8 mouse cellular contexts compared by ENCODE assay signal in genomic region chr6:24721317-24722099, GRCm38 (mm10). TPM values are rescaled to one million over a fixed set of nuclear protein-coding genes. Genes with fewer than 3 reads are reported as not detected.
DNase-seq lines count a peak whose midpoint lies in the region; ATAC-seq and TF ChIP-seq lines count a peak whose summit lies in the region.
"Had no signal": no experiment of that assay in that cellular context is flagged by ENCODE, and none has a peak within 500 bp of the region (broad histone marks: within the 10 kb centered on the region; RNA-seq: fewer than 3 reads in every experiment).

No protein-coding gene starts in this region.

- POLR2A ChIA-PET in Patski (lab: Charles Lee) = no interaction called here

- peak; percentile 87 for DNase-seq in midbrain, embryonic 14.5 days
- DNase-seq in Patski (ENCODE audit: low read depth, low spot score) = no peak
- peak; percentile 60 to 75 for DNase-seq in cerebellum, postnatal 10 days
- peak; percentile 21 to 80 for DNase-seq in layer of hippocampus, postnatal 14 days (ENCODE audit: low spot score in 2 of 2)
- peak; percentile 32 for DNase-seq in retina, postnatal 7 days (ENCODE audit: low read depth, low spot score)

- CTCF ChIA-PET in Patski (lab: Charles Lee) = no interaction called here

- no peaks in the 10 kb centered on the region for H3K9me3 ChIP-seq in midbrain, embryonic 14.5 days (ENCODE audit: control insufficient read depth, low read length)
- H3K9me3 ChIP-seq in midbrain, embryonic 15.5 days = no peaks in the 10 kb centered on the region
- H3K9me3 ChIP-seq in heart, embryonic 14.5 days (ENCODE audit: control insufficient read depth, low read length) = no peaks in the 10 kb centered on the region
- H3K9me3 ChIP-seq: hindbrain, embryonic 15.5 days had no signal

- H3K27ac ChIP-seq in midbrain, embryonic 14.5 days (replicated peaks; ENCODE audit: low read depth, low read length) = no peak overlapping the region
- H3K27ac ChIP-seq in midbrain, embryonic 15.5 days = no peak overlapping the region
- H3K27ac ChIP-seq in heart, embryonic 14.5 days (replicated peaks in 1 of 2; ENCODE audit: control insufficient read depth in 1 of 2, insufficient read depth in 1 of 2, low read depth in 2 of 2, low read length in 2 of 2) = no peak overlapping the region
- H3K27ac ChIP-seq: hindbrain, embryonic 15.5 days had no signal

- no peak overlapping the region for H3K4me3 ChIP-seq in midbrain, embryonic 14.5 days (replicated peaks; ENCODE audit: low read depth, low read length)
- no peak overlapping the region for H3K4me3 ChIP-seq in midbrain, embryonic 15.5 days
- no peak overlapping the region for H3K4me3 ChIP-seq in heart, embryonic 14.5 days (ENCODE audit: control insufficient read depth in 1 of 2, insufficient read depth in 1 of 2, low read depth in 1 of 2, low read length in 2 of 2)
- H3K4me3 ChIP-seq: hindbrain, embryonic 15.5 days had no signal

- H3K36me3 ChIP-seq in midbrain, embryonic 14.5 days (ENCODE audit: control insufficient read depth, insufficient read depth, low read length) = no peaks in the 10 kb centered on the region
- H3K36me3 ChIP-seq in midbrain, embryonic 15.5 days (replicated peaks) = no peaks in the 10 kb centered on the region
- H3K36me3 ChIP-seq in heart, embryonic 14.5 days (ENCODE audit: control insufficient read depth, insufficient read depth, low read length) = no peaks in the 10 kb centered on the region
- H3K36me3 ChIP-seq: hindbrain, embryonic 15.5 days had no signal

- in situ Hi-C loops in Patski (cut with MboI; ENCODE audit: low pct_unique_long_range_greater_than_20kb) = loop anchor here (10.0 kb wide), 2 partner anchors 173 to 197 kb away; partner anchors contain the start of genes Asb15 and Ndufa5

- TF ChIP-seq CTCF in Patski (IDR thresholded peaks at IDR 0.05) = peak; percentile 64

- no peaks in the 10 kb centered on the region for H3K4me1 ChIP-seq in midbrain, embryonic 14.5 days (ENCODE audit: control insufficient read depth, insufficient read depth, low read length)
- H3K4me1 ChIP-seq in midbrain, embryonic 15.5 days = no peaks in the 10 kb centered on the region
- no peaks in the 10 kb centered on the region for H3K4me1 ChIP-seq in heart, embryonic 14.5 days (ENCODE audit: control insufficient read depth in 2 of 2, insufficient read depth in 2 of 2, low read length in 2 of 2)
- H3K4me1 ChIP-seq: hindbrain, embryonic 15.5 days had no signal

- 37% methylated on average over 13 of the region's 13 CpGs for WGBS in midbrain, embryonic 14.5 days
- 33% methylated on average over 13 of the region's 13 CpGs for WGBS in midbrain, embryonic 15.5 days
- 26% methylated on average over 13 of the region's 13 CpGs for WGBS in heart, embryonic 14.5 days

- no peak for ATAC-seq in midbrain, embryonic 14.5 days (ENCODE audit: low FRiP score, low TSS enrichment)
- no peak for ATAC-seq in midbrain, embryonic 15.5 days (replicated peaks)
- no peak for ATAC-seq in Patski
- ATAC-seq in heart, embryonic 14.5 days (ENCODE audit: insufficient number of reproducible peaks, insufficient read depth, low FRiP score, low read depth) = no peak

- no peak overlapping the region for H3K9ac ChIP-seq in midbrain, embryonic 14.5 days (replicated peaks; ENCODE audit: low read length)
- H3K9ac ChIP-seq in midbrain, embryonic 15.5 days = no peak overlapping the region
- peak overlapping the region; percentile 38; the same call in 1 of the 2 replicates for H3K9ac ChIP-seq in heart, embryonic 14.5 days (ENCODE audit: low read length)
- H3K9ac ChIP-seq: hindbrain, embryonic 15.5 days had no signal

- H3K27me3 ChIP-seq in midbrain, embryonic 14.5 days (ENCODE audit: control insufficient read depth, insufficient read depth, low read length) = no peaks in the 10 kb centered on the region
- H3K27me3 ChIP-seq in midbrain, embryonic 15.5 days (replicated peaks) = no peaks in the 10 kb centered on the region
- peaks cover 48% of the 10 kb centered on the region for H3K27me3 ChIP-seq in Patski
- H3K27me3 ChIP-seq in heart, embryonic 14.5 days (ENCODE audit: control insufficient read depth, insufficient read depth, low read length) = no peaks in the 10 kb centered on the region
- H3K27me3 ChIP-seq: hindbrain, embryonic 15.5 days had no signal

- H3K4me2 ChIP-seq in midbrain, embryonic 14.5 days (ENCODE audit: low read length) = no peak overlapping the region
- no peak overlapping the region for H3K4me2 ChIP-seq in midbrain, embryonic 15.5 days
- H3K4me2 ChIP-seq in heart, embryonic 14.5 days (ENCODE audit: low read length) = peak overlapping the region; percentile 59
- H3K4me2 ChIP-seq: hindbrain, embryonic 15.5 days had no signal

RNA-seq across cellular contexts. Expression of gene Hyal6, which starts 11.5 kb away (rescaled TPM):
- not detected in 2 replicates for polyA plus RNA-seq in midbrain, embryonic 14.5 days (2014; fragmentation: Nextera tagmentation; extraction: Ambion mirVana)
- not detected in 2 replicates for polyA plus RNA-seq in midbrain, embryonic 15.5 days (2015; fragmentation: Nextera tagmentation; extraction: Ambion mirVana)
- not detected for polyA plus RNA-seq in Patski (2021)
- not detected in 2 replicates for polyA plus RNA-seq in heart, embryonic 14.5 days (2014; fragmentation: Nextera tagmentation; extraction: Ambion mirVana)
- total RNA-seq in layer of hippocampus, postnatal 14 days (2021) = not detected
- polyA plus RNA-seq: hindbrain, embryonic 15.5 days had no signal

RNA-seq across cellular contexts. Expression of gene Hyal4, which starts 26.6 kb away (rescaled TPM):
- polyA plus RNA-seq in midbrain, embryonic 14.5 days (2014; fragmentation: Nextera tagmentation; extraction: Ambion mirVana) = not detected in 2 replicates
- polyA plus RNA-seq in midbrain, embryonic 15.5 days (2015; fragmentation: Nextera tagmentation; extraction: Ambion mirVana) = not detected in 2 replicates
- polyA plus RNA-seq in Patski (2021) = not detected
- polyA plus RNA-seq in heart, embryonic 14.5 days (2014; fragmentation: Nextera tagmentation; extraction: Ambion mirVana) = not detected in 2 replicates
- not detected for total RNA-seq in layer of hippocampus, postnatal 14 days (2021)
- polyA plus RNA-seq: hindbrain, embryonic 15.5 days had no signal

RNA-seq across cellular contexts. Expression of gene Wasl, which starts 56.7 kb away (rescaled TPM):
- 48.3 and 53.1 TPM in 2 replicates for polyA plus RNA-seq in midbrain, embryonic 14.5 days (2014; fragmentation: Nextera tagmentation; extraction: Ambion mirVana)
- polyA plus RNA-seq in midbrain, embryonic 15.5 days (2015; fragmentation: Nextera tagmentation; extraction: Ambion mirVana) = 65.6 and 69.7 TPM in 2 replicates
- polyA plus RNA-seq in Patski (2021) = 61.1 TPM
- 43.8 and 49.7 TPM in 2 replicates for polyA plus RNA-seq in heart, embryonic 14.5 days (2014; fragmentation: Nextera tagmentation; extraction: Ambion mirVana)
- total RNA-seq in layer of hippocampus, postnatal 14 days (2021) = 100 to 1,000 TPM; 102 to 112 TPM
